Mouse (Mus musculus): ENCODE measurements around the gene Thsd4. TPM values are rescaled to one million over a fixed set of nuclear protein-coding genes. Genes with fewer than 3 reads are reported as not detected.
"Not testable (repeated sequence)": the region's sequence is repeated elsewhere in the genome, so short reads cannot be mapped to it uniquely, and the experiment has no call there.

The Thsd4 gene
- total RNA-seq, 2 experiments from 2014 or later, result 9.1 to 10.8 TPM

DNA sequence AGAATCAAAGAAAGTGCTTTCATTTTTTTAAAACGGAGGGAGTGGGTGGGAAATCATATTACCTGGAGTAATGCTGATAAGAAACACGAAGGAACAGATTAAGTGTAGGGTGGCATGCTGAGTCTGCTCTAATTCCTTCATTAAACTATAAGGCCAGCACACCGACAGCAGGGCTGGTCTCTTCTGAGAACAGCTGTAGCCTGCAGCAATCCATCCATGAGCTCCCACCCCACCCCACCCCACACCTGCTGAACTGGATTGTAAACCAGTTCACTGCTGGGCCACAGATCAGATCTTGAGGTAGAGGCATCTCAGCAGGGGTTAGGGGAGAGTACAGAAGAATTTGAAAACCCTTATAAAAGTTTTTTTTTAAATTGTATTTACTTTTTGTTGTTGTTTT, 566.6 kb downstream of the Thsd4 start:
- intact Hi-C loops (cut with DNase I), result no loop called here
- DNase-seq (ENCODE audit: extremely low spot score in 1 of 2, low spot score in 2 of 2), result peak in 1 of 2 experiments; percentile 1

- peak in 1 of 2 experiments; percentile 16 for DNase-seq (ENCODE audit: extremely low spot score in 1 of 2, low spot score in 2 of 2)
- intact Hi-C loops (cut with DNase I), result no loop called here
These were observed 568.3 kb downstream of the Thsd4 start for GRCm38 (mm10) chr9:59953556-59953955.

GRCm38 (mm10) chr9:59952515-59953070, 569.3 kb downstream of the Thsd4 start:
- DNase-seq (ENCODE audit: extremely low spot score in 1 of 2, low spot score in 2 of 2), result peak in 1 of 2 experiments; percentile 19
- intact Hi-C loops (cut with DNase I), result no loop called here

DNA sequence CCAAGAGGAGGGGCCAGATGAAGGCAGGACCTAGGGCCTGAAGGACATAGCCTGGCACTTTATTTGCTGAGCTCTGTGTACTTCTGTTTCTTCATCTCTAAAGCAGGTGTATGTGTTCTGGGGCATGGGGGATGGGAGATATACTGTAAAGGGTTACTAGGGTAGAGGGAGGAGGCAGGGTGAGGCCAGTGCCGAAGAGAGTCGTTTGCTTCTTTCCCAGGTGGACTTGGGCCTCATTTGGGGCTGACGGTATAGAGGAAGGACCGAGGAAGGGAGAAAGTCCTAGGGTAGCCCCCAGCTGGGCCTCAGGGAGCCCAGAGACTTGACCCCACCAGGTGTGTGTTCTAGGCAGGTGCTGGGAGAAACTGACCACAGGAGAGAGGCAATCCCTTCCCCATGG, 569.9 kb downstream of the Thsd4 start:
- no peak for DNase-seq (ENCODE audit: extremely low spot score in 1 of 2, low spot score in 2 of 2)
- intact Hi-C loops (cut with DNase I), result no loop called here

- intact Hi-C loops (cut with DNase I), result no loop called here
- DNase-seq (ENCODE audit: extremely low spot score in 1 of 2, low spot score in 2 of 2), result peak in 1 of 2 experiments; percentile 8
These were observed 570.7 kb downstream of the Thsd4 start for GRCm38 (mm10) chr9:59951001-59951750.

GRCm38 (mm10) chr9:59949981-59950380, 571.9 kb downstream of the Thsd4 start:
- intact Hi-C loops (cut with DNase I), result no loop called here
- peak in 1 of 2 experiments; percentile 12 for DNase-seq (ENCODE audit: extremely low spot score in 1 of 2, low spot score in 2 of 2)

- intact Hi-C loops (cut with DNase I), result no loop called here
- DNase-seq (ENCODE audit: extremely low spot score in 1 of 2, low spot score in 2 of 2), result peak in 1 of 2 experiments; percentile 10
These were observed 572.3 kb downstream of the Thsd4 start for GRCm38 (mm10) chr9:59949511-59949910.

DNA sequence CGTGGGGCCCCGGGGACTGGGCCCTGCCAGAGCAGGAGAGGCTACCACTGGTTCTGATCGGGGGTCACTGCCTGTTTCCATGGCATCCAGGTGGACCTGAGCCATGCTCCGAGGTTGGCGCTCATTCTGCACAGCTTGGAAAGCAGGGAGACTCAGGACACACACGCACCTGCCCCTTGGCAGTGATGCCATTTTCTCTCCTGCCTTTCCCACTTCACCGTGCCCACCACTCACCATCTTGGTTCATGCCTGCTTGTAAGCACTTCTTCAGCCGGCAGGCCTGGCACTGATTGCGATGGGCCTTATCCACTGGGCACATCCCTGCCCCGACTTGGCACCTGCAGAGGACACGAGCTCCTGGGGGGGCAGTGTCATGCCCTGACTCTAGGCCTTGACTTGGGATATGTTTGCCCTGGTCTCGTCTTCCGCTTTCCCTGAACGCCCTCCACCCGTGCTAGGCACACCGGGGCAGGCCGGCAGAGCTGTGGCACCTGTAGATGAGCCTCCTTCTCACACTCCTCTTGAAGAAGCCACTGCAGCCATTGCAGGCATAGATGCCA, 573.1 kb downstream of the Thsd4 start:
- intact Hi-C loops (cut with DNase I), result no loop called here
- DNase-seq (ENCODE audit: extremely low spot score in 1 of 2, low spot score in 2 of 2), result no peak

GRCm38 (mm10) chr9:59948226-59948625, 573.6 kb downstream of the Thsd4 start:
- intact Hi-C loops (cut with DNase I), result no loop called here
- no peak for DNase-seq (ENCODE audit: extremely low spot score in 1 of 2, low spot score in 2 of 2)

- intact Hi-C loops (cut with DNase I), result no loop called here
- no peak for DNase-seq (ENCODE audit: extremely low spot score in 1 of 2, low spot score in 2 of 2)
These were observed 574.6 kb downstream of the Thsd4 start for GRCm38 (mm10) chr9:59947271-59947670.

DNA sequence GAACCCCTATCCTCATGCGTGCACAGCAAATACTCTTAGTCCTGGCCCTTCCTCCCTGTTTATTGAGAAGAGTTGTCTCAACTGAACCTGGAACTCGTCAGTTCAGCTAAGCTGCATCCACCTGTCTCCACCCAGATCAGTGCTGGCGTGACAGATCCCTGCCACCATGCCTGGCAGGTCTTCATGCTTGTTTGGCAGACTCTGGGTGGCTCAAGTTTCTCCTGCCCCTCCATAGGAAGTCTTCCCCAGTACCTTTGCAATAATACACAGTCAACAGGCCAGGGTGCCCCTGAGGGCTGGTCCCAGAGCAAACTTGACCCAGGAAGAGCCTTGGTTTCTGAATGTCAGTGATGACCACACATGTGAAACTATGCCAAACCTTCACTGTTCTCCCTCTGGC, 576.6 kb downstream of the Thsd4 start:
- intact Hi-C loops (cut with DNase I), result no loop called here

DNA sequence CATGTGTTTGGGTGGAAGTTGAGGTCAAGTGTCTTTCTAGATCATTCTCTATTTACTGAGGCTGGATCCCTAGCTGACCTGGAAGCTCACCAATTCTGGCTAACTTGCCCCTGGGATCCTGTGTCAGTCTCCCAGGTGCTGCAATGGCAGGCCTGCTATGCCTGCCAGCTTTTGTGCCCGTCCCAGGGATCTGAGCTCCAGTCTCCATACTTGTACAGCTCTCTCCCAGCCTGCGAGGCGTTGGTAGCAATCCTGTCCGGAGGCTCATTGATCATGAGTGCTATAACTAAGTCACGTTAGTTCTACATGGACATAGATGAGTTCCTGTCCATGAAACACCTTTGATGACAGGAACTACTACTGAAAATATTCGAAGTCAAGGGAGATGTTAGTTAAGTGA, 578.0 kb downstream of the Thsd4 start:
- intact Hi-C loops (cut with DNase I), result no loop called here
- no peak for DNase-seq (ENCODE audit: extremely low spot score in 1 of 2, low spot score in 2 of 2)

More for the DNA sequence above, 576.6 kb downstream of the Thsd4 start:
- DNase-seq (ENCODE audit: extremely low spot score in 1 of 2, low spot score in 2 of 2), result no peak

DNA sequence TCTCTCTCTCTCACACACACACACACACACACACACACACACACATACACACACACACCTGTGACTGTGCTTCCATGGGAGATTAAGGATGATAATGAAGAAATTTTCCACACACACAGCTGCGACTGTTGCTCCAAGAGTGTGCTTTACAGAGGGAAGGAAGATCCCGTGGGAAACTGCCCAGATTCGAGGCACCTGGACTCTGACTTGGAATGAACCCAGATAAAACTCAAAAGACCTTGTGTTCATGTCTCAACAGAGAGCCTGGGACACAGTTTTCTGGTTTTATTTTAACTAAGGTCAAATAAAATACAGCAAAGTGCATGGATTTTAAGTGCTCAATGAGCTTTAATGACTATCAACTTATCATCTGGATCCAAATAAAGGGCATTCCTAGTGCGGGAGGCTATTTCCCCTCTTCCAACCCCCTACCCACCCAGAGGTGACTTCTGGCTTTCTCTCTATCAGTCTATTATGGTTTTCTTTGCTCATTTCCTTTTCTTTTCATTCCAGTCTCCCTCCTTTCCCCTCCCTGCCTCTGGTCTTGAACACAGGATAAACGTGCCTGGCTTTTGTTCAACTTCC, 579.3 kb downstream of the Thsd4 start:
- DNase-seq (ENCODE audit: extremely low spot score in 1 of 2, low spot score in 2 of 2), result no peak
- intact Hi-C loops (cut with DNase I), result no loop called here

- intact Hi-C loops (cut with DNase I), result no loop called here
- DNase-seq (ENCODE audit: extremely low spot score in 1 of 2, low spot score in 2 of 2), result no peak
These were observed 579.9 kb downstream of the Thsd4 start for GRCm38 (mm10) chr9:59941885-59942350.

DNA sequence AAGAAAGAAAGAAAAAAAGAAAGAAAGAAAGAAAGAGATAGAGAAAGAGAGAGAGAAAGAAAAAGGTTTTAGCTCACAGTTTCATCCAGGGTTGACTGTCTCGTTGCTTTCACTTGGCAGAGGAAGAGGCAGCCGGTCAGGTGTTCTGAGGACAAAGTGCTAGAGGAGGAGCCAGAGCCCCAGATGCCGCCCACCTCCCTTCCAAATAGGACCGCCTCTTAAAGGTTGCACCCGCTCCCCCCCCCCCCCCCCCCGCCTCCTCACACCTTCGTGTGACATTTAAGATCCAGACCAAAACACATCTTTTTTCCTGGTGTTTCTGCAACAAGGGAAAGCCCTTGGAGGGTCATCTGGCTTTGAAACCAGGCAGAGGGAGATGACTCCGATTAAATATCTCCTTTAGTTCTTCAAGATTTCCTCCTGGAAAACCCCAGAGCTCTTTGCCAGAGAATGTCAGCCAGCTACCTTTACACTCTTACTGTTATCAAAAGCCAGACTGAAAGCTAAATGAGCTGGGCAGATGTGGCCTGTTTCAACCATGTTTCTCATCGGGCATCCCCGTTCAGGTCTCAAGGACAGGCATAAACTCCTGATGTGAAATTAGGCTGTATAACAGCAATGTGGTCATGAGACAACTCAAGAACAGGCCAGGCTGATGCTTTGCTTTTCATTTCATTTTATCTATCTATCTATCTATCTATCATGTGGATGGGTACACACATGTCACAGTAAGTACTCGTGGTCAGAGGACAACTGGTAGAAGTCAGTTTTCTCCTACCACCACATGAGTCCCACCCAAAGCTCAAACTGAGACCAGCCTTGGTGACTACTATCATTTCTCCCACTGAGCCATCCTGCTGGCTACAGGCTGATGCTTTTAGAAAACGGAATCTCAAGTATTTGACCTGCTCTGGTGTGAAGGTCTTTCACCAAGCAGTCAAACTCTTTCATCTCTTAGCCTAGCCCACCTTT, 580.6 kb downstream of the Thsd4 start:
- intact Hi-C loops (cut with DNase I), result no loop called here
- no peak for DNase-seq (ENCODE audit: extremely low spot score in 1 of 2, low spot score in 2 of 2)

- DNase-seq (ENCODE audit: extremely low spot score in 1 of 2, low spot score in 2 of 2), result no peak
- intact Hi-C loops (cut with DNase I), result no loop called here
These were observed 582.2 kb downstream of the Thsd4 start for GRCm38 (mm10) chr9:59939691-59940090.

DNA sequence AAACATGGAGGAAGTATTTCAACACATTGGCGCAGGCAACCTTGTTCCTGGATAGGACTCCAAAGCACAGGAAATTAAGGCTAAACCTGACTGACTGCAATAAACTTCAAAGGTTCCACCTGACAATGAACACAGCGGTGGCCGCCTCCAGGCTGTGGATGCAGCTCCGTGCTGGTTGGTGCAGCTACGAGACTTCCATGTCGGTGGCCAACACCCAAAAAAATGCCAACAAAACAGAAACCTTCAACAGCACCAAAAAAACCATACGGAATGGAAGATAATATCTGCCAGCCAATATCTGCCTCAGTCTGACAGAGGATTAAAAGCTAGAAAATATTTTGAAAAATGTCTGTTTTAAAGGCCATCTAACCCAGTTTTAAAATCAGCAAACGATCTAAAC, 583.3 kb downstream of the Thsd4 start:
- peak in 1 of 2 experiments; percentile 65 for DNase-seq (ENCODE audit: extremely low spot score in 1 of 2, low spot score in 2 of 2)
- intact Hi-C loops (cut with DNase I), result no loop called here

GRCm38 (mm10) chr9:59935866-59936265, 586.0 kb downstream of the Thsd4 start:
- intact Hi-C loops (cut with DNase I), result loop anchor here (1.0 kb wide), 1 partner anchor 12 kb away; no protein-coding TSS in a partner anchor
- not testable (repeated sequence) for DNase-seq (ENCODE audit: extremely low spot score in 1 of 2, low spot score in 2 of 2)

- intact Hi-C loops (cut with DNase I), result no loop called here
- DNase-seq (ENCODE audit: extremely low spot score in 1 of 2, low spot score in 2 of 2), result no peak
These were observed 591.6 kb downstream of the Thsd4 start for GRCm38 (mm10) chr9:59930248-59930647.
